Mouse (Mus musculus) lung, postnatal 0 days (tissue): ENCODE results near the gene Sin3b.

Source experiments
- CTCF ChIP-seq: IDR thresholded peaks from 2 replicates; pipeline ENCODE4 v1.5.1; 2016; ENCODE audit warnings: antibody characterized with exemption, mild to moderate bottlenecking
- EP300 ChIP-seq: IDR thresholded peaks from 2 replicates; pipeline ENCODE4 v1.6.1; 2016; ENCODE audit warnings: antibody characterized with exemption, mild to moderate bottlenecking, control low read depth

GRCm38 (mm10) chr8:72728636-72729035 lies 5.6 kb downstream of the Sin3b start:
- no peak for TF ChIP-seq CTCF
- no peak for TF ChIP-seq EP300
